Mouse (Mus musculus) hindbrain, embryonic 13.5 days (tissue): ENCODE results near the gene Efcab9. TPM values are rescaled to one million over a fixed set of nuclear protein-coding genes. Genes with fewer than 3 reads are reported as not detected.
"Not testable (repeated sequence)": the region's sequence is repeated elsewhere in the genome, so short reads cannot be mapped to it uniquely, and the experiment has no call there.

Source experiments
- ATAC-seq: fragments of 200-750 bp; cut with Nextera tagmentation; 2 replicates; pipeline ENCODE4 v1.8.0; 2017; ENCODE audit warnings: moderate TSS enrichment; ENCODE audit not compliant: low FRiP score
- H3K27ac ChIP-seq: fragments of 300-500 bp; sonication (generic); 2 replicates; pipeline ENCODE4 v1.5.1; 2015; ENCODE audit warnings: inconsistent platforms, mild to moderate bottlenecking, moderate library complexity
- H3K27me3 ChIP-seq: fragments of 300-500 bp; sonication (generic); 2 replicates; pipeline ENCODE4 v1.6.1; 2015; ENCODE audit warnings: mild to moderate bottlenecking, inconsistent platforms
- H3K36me3 ChIP-seq: fragments of 300-500 bp; sonication (generic); 2 replicates; pipeline ENCODE4 v1.6.1; 2015; ENCODE audit warnings: mild to moderate bottlenecking, inconsistent platforms
- H3K4me1 ChIP-seq: fragments of 300-500 bp; sonication (generic); replicated peaks from 2 replicates; pipeline ENCODE4 v1.6.1; 2015; ENCODE audit warnings: inconsistent platforms
- H3K4me2 ChIP-seq: fragments of 300-500 bp; sonication (generic); 2 replicates; pipeline ENCODE4 v1.6.1; 2015; ENCODE audit warnings: inconsistent platforms, mild to moderate bottlenecking, moderate library complexity
- H3K4me3 ChIP-seq: fragments of 300-500 bp; sonication (generic); 2 replicates; pipeline ENCODE4 v1.5.1; 2015; ENCODE audit warnings: mild to moderate bottlenecking, inconsistent platforms
- H3K9ac ChIP-seq: fragments of 300-500 bp; sonication (generic); 2 replicates; pipeline ENCODE4 v1.6.1; 2015; ENCODE audit warnings: mild to moderate bottlenecking, inconsistent platforms
- H3K9me3 ChIP-seq: fragments of 300-500 bp; sonication (generic); 2 replicates; pipeline ENCODE4 v1.6.1; 2016; ENCODE audit warnings: inconsistent platforms
- WGBS: fragments of 180-500 bp; shearing (Covaris S2); methylation state at CpG from one replicate; pipeline ENCODE4 v1.1.7; 2015; 5-methylcytosine and 5-hydroxymethylcytosine counted together
- polyA plus RNA-seq: library from polyadenylated mRNA; unstranded; fragments of >200 nt; fragmentation: Nextera tagmentation; extraction: Ambion mirVana; gene quantifications from 2 replicates; pipeline ENCODE4 v1.2.1, GENCODE M21; 2015

The Efcab9 gene
- polyA plus RNA-seq, 1 experiment from 2014 or later, result not detected

DNA sequence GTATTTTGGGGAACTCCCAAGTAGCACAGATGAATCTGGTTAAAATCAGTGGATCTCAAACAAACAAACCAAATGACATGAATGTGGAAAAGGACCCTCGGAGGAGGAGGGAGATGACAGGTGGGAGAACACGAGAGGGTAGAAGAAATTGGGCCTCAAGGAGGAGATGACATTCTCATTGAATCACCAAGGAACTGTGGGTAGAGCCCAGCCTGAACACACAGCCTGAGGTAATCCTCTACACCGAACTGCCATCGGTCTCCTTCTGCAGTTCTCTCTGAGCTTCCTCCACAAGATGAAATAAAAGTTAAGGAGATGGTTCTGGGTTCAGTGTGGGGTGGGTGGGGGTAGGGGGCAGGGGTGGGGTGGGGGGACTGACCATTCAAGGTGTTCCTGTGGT, 4.9 kb downstream of the Efcab9 start:
- peaks cover 17% of the 10 kb centered on the region for H3K36me3 ChIP-seq
- no peaks in the 10 kb centered on the region for H3K9me3 ChIP-seq
- no peak overlapping the region for H3K4me3 ChIP-seq
- no peak overlapping the region for H3K4me2 ChIP-seq
- WGBS, result 93% methylated on average over 4 of the region's 4 CpGs
- H3K9ac ChIP-seq, result no peak overlapping the region
- H3K4me1 ChIP-seq, result peaks cover 2% of the 10 kb centered on the region
- H3K27ac ChIP-seq, result no peak overlapping the region
- peaks cover 16% of the 10 kb centered on the region for H3K27me3 ChIP-seq
- ATAC-seq, result no peak

DNA sequence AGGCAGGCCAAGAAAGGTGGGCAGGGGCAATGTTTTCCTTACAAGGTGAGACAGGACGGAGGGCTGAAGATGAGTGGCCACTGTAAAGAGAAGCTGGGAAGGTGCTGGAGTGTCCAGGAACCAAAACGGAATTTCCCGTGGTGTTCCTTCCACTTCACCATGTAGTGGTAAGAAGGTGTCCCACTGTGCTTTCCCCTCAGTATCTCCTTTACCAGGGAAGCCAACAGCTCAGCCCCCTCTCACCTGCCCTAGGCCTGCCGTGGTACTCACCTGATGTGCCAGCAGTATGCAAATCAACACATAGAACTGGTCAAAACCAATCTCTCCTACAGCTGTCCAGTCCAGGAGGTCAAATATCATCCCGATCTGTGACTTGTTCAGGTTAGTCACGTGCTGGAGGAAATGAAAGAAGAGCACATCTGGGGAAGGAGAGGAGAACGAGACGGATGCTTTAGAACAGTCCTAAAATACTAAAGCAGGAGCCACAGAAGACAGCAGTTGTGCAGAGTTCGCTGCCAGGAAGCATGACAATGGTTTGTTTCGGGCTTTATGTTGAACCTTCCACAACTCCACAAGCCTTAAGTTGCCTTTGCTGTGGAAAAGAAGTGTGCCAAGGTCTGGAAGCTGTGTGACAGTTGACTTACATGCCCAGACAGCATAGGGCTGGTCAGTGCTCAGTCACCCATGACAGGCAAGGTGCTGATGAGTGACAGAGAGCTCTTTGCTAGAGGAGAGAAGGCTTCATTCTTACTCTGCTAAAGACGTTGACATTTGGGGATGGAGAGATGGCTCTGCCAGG, 7.6 kb downstream of the Efcab9 start:
- Histone ChIP-seq H3K36me3 (peaks cover 26% of the 10 kb centered on the region), H3K27ac (no peak overlapping the region), H3K4me2 (no peak overlapping the region), H3K9me3 (no peaks in the 10 kb centered on the region), H3K9ac (no peak overlapping the region), H3K4me1 (no peaks in the 10 kb centered on the region), H3K4me3 (no peak overlapping the region), H3K27me3 (no peaks in the 10 kb centered on the region)
- WGBS, result 86% methylated on average over 11 of the region's 11 CpGs
- ATAC-seq, result no peak

DNA sequence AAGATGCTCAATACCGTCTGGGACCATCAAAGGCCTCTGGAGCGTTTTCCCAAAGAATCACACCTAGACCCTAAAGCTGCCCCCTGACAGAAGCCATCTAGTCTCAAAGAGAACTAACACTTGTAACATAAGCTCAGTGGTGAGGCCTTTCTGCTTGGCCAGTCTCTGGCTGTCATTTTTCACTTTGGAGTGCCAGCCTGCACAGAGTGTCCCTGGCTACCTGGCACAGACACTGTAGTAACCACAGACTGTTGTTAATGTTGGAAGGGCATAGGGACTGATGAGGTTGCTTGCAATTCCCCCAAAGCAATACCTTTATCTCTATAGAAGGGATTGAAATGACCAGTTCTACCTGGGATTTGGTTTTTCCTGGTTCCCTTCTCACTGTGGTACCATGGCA, 10.6 kb downstream of the Efcab9 start:
- Histone ChIP-seq H3K4me2 (no peak overlapping the region), H3K27me3 (no peaks in the 10 kb centered on the region), H3K4me3 (no peak overlapping the region), H3K9me3 (no peaks in the 10 kb centered on the region), H3K27ac (no peak overlapping the region), H3K4me1 (no peaks in the 10 kb centered on the region), H3K36me3 (peaks cover 30% of the 10 kb centered on the region), H3K9ac (no peak overlapping the region)
- no peak for ATAC-seq
- WGBS, result 79% methylated on average over 2 of the region's 2 CpGs

DNA sequence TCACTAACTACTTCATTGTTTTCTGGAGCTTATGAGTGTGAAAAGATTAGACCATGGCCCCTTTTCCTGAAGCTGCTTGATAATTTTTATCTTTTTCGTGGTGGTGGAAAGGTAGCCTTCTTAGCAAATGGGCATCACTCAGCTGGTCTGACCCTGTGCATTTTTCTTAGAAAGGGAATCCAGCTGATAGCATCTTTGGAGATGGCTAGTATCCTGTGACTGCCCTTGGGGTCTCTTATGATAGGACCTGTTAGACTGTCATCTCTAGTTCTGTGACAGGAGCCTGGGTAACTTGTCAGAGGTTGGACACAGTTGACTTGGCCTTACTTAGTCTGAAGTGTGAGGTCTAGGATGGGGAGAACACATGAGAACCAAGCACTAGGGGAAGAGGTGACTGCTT, 12.5 kb downstream of the Efcab9 start:
- no peak overlapping the region for H3K4me2 ChIP-seq
- H3K4me3 ChIP-seq, result no peak overlapping the region
- H3K9ac ChIP-seq, result no peak overlapping the region
- ATAC-seq, result no peak
- H3K36me3 ChIP-seq, result peaks cover 34% of the 10 kb centered on the region
- no peaks in the 10 kb centered on the region for H3K27me3 ChIP-seq
- WGBS, result 100% methylated on average over 1 of the region's 1 CpGs
- no peaks in the 10 kb centered on the region for H3K4me1 ChIP-seq
- H3K27ac ChIP-seq, result no peak overlapping the region
- no peaks in the 10 kb centered on the region for H3K9me3 ChIP-seq

DNA sequence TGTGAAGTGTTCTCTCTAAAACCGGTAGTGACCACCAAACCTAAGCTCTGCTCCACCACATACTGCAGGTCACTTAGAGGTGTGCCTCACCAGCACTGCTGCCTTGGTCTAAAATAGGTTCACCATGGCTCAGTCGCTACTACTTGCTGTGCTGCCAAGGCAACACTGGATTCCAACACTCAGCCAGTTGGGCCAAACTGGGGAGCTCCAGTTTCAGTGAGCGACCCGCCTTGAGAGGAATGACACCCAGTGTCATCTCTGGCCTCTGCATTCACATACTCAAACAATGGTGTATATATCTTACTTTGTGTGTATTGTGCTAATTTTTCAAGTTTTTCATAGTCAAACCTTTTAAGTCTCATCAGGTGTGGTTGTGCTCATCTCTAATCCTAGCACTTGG, 13.1 kb downstream of the Efcab9 start:
- ATAC-seq, result no peak
- H3K4me1 ChIP-seq, result no peaks in the 10 kb centered on the region
- no peak overlapping the region for H3K27ac ChIP-seq
- H3K36me3 ChIP-seq, result peaks cover 30% of the 10 kb centered on the region
- no peak overlapping the region for H3K9ac ChIP-seq
- H3K9me3 ChIP-seq, result no peaks in the 10 kb centered on the region
- no peaks in the 10 kb centered on the region for H3K27me3 ChIP-seq
- no peak overlapping the region for H3K4me3 ChIP-seq
- WGBS, result 96% methylated on average over 4 of the region's 4 CpGs
- H3K4me2 ChIP-seq, result no peak overlapping the region

DNA sequence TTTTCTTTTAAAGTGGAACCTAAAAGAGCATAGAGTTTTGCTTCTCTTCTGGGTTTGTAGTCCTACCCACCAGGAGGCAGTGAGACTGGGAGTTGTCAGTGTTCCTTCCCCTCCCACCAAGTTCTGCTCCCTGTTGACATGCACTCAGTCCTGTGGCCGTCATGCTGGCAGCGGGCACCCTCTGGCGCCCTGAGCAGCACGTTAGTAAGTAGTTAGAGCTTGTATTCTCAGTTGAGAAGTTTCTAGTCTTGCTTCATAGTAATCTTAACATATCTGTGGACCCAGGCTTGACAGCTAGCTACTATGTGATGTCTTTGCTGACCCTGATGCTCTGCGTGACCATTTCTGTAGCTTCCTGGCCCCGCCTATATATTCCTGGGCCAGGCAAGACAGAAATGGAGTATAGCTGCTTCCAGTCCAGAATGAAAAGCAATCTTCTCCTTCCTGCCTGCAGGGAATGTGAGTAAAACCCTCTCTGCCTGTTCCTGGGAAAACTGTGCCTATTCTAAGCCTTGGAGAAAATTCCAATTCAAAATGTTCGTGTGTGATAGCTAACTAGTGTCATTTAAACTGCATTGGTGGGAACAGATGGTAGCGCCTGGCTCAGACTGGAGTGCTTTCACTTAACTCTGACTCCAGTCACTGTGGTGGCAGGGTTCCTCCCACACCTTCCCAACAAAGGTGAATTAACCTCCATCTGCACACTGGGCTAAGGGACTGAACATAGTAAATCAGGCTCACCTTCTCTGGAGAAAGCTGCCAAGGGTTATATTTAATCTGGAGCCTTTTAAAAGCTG, 14.8 kb downstream of the Efcab9 start:
- 87% methylated on average over 8 of the region's 8 CpGs for WGBS
- Histone ChIP-seq H3K4me3 (no peak overlapping the region), H3K4me1 (no peaks in the 10 kb centered on the region), H3K9ac (no peak overlapping the region), H3K9me3 (no peaks in the 10 kb centered on the region), H3K27ac (no peak overlapping the region), H3K4me2 (no peak overlapping the region), H3K27me3 (no peaks in the 10 kb centered on the region), H3K36me3 (peaks cover 30% of the 10 kb centered on the region)
- ATAC-seq, result no peak

DNA sequence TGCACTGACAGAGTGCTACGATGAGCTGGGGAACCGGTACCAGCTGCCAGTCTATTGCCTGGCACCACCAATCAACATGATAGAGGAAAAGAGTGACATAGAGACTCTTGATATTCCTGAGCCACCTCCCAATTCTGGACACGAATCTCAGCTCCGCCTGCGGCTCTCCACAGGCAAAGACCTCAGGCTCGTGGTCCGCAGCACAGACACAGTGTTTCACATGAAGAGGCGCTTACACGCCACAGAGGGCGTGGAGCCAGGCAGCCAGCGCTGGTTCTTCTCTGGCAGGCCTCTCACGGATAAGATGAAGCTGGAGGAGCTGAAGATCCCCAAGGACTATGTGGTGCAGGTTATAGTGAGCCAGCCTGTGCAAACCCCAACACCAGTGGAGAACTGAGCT, 15.8 kb downstream of the Efcab9 start:
- H3K36me3 ChIP-seq, result peaks cover 30% of the 10 kb centered on the region
- H3K27me3 ChIP-seq, result no peaks in the 10 kb centered on the region
- 0 out of 2 replicates have a peak, but pooled peaks cover 5% of the 10 kb centered on the region for H3K4me1 ChIP-seq
- no peaks in the 10 kb centered on the region for H3K9me3 ChIP-seq
- 0 out of 2 replicates have a peak overlapping the region, but pooled peaks have one; percentile 30 for H3K27ac ChIP-seq
- H3K9ac ChIP-seq, result no peak overlapping the region
- no peak overlapping the region for H3K4me2 ChIP-seq
- 91% methylated on average over 12 of the region's 12 CpGs for WGBS
- H3K4me3 ChIP-seq, result no peak overlapping the region
- no peak for ATAC-seq

DNA sequence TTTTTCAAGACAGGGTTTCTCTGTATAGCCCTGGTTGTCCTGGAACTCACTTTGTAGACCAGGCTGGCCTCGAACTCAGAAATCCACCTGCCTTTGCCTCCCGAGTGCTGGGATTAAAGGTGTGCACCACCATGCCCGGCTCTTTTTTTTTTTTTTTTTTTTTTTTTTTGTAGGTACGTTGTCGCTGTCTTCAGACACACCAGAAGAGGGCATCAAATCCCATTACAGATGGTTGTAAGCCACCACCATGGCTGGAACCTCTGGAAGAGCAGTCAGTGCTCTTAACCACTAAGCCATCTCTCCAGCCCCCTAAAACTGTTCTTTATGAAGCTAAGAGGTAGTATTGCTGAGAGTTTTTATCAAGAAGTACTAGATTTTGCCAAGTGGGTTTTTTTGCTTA, 17.0 kb downstream of the Efcab9 start:
- not testable (repeated sequence) for H3K27me3 ChIP-seq, H3K4me3 ChIP-seq
- WGBS, result 96% methylated on average over 5 of the region's 5 CpGs

DNA sequence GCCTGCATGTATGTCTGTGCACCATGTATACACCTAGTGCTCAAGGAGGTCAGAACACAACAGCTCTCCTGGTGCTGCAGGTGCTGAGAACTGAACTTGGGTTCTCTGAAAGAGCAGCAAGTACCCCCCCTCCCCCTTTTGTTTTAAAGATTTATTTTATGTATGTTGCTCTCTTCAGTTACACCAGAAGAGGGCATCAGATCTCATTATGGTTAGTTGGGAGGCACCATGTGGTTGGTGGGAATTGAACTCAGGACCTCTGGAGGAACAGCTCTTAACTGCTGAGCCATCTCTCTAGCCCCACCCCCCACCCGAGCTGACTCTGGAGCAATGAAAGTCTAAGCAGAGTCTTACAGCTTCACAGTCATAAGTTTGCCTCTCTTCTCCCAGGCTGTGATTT, 21.0 kb downstream of the Efcab9 start:
- no peak overlapping the region for H3K9ac ChIP-seq
- peaks cover 3% of the 10 kb centered on the region for H3K36me3 ChIP-seq
- H3K4me1 ChIP-seq, result 0 out of 2 replicates have a peak, but pooled peaks cover 5% of the 10 kb centered on the region
- H3K4me2 ChIP-seq, result no peak overlapping the region
- no peak overlapping the region for H3K4me3 ChIP-seq
- H3K27ac ChIP-seq, result no peak overlapping the region
- WGBS, result 77% methylated on average over 1 of the region's 1 CpGs
- H3K27me3 ChIP-seq, result no peaks in the 10 kb centered on the region
- H3K9me3 ChIP-seq, result no peaks in the 10 kb centered on the region
- ATAC-seq, result no peak

More for the DNA sequence above, 17.0 kb downstream of the Efcab9 start:
- H3K4me2 ChIP-seq, H3K9me3 ChIP-seq, H3K9ac ChIP-seq, ATAC-seq, H3K27ac ChIP-seq, H3K4me1 ChIP-seq: not testable (repeated sequence)
- H3K36me3 ChIP-seq, result peaks cover 27% of the 10 kb centered on the region

DNA sequence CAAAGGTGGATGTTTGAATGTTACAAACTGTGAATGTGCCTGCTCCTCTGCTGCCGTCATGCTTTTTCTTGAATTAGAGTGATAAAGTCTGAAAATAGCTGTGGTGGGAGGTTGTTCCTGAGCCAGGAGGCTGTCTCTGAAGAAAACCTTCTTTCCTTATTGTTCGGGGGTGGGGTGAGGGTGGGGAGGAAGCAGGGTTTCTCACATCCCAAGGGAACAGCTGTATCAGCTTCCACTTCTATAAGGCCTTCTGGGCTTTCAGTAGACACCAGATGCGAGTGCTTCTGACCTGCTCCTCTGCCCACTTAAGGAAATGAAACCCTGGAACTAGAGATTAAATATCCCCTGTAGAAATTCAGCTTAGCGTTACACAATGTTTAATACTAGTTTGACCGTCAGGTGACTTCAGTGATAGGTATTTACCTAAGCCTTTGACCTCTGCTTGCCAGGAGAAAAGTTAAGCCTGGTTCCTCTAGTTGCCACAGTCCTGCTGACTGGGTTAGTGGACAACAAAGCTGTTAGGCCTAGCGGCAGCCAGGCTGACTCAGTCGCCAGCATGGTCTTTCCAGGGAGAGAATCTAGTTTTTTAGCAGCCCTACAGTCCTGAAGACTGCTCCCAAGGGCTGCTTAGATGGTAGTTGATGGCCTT, 26.7 kb downstream of the Efcab9 start:
- Histone ChIP-seq H3K27me3 (no peaks in the 10 kb centered on the region), H3K4me2 (no peak overlapping the region), H3K9ac (no peak overlapping the region), H3K9me3 (no peaks in the 10 kb centered on the region), H3K36me3 (peaks cover 10% of the 10 kb centered on the region), H3K27ac (no peak overlapping the region), H3K4me1 (no peaks in the 10 kb centered on the region), H3K4me3 (no peak overlapping the region)
- WGBS, result 87% methylated on average over 7 of the region's 7 CpGs
- ATAC-seq, result no peak

DNA sequence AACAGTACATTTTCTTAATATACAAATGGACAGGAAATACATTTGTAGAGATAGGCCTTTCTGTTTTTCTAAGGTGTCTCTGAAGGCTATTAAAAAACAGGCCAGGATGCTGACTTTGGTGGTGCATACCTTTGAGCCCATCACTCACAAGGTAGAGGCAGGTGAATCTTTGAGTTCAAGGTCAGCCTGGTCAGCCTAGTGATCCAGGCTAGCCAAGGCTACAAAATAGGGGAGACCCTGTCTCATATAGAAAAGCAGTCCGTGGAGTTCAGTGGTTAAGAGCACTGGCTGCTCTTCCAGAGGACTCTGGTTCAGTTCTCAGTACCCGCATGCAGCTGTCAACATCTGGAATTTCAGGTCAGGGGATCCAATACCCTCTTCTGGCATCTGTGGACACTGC, 28.2 kb downstream of the Efcab9 start:
- H3K9ac ChIP-seq, result no peak overlapping the region

DNA sequence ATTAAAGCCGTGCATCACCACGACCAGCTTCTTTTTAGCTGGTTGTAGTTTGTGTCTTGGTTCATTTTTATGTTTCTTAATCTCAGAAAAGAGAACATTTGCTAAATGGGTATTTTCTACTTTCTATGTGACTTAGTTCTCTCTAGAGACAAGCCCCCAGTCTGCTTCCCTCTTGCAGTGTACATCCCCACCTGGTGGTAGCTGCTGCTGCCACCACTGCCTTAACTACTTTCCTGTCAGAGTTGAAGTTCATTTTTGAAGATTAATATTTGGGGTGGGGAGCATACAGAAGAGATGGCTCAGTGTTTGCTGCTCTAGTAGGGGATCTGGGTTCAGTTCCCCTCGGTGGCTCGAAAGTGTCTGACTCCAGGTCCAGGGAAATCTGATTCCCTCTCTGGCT, 31.9 kb downstream of the Efcab9 start:
- Histone ChIP-seq H3K4me1 (peaks cover 5% of the 10 kb centered on the region; the same call in 1 of the 2 replicates), H3K27me3 (no peaks in the 10 kb centered on the region), H3K36me3 (peaks cover 14% of the 10 kb centered on the region), H3K27ac (no peak overlapping the region), H3K9ac (no peak overlapping the region), H3K4me2 (no peak overlapping the region), H3K9me3 (no peaks in the 10 kb centered on the region), H3K4me3 (no peak overlapping the region)
- ATAC-seq, result no peak
- 98% methylated on average over 4 of the region's 4 CpGs for WGBS

More for the DNA sequence above, 28.2 kb downstream of the Efcab9 start:
- no peak overlapping the region for H3K27ac ChIP-seq
- H3K4me1 ChIP-seq, result peaks cover 1% of the 10 kb centered on the region; the same call in 1 of the 2 replicates
- WGBS, result 98% methylated on average over 2 of the region's 2 CpGs
- H3K27me3 ChIP-seq, result no peaks in the 10 kb centered on the region
- no peak overlapping the region for H3K4me2 ChIP-seq
- H3K36me3 ChIP-seq, result peaks cover 14% of the 10 kb centered on the region
- no peaks in the 10 kb centered on the region for H3K9me3 ChIP-seq
- ATAC-seq, result no peak
- no peak overlapping the region for H3K4me3 ChIP-seq
